Mouse (Mus musculus): ENCODE data around the gene Adgre4. TPM values are rescaled to one million over a fixed set of nuclear protein-coding genes. Genes with fewer than 3 reads are reported as not detected.

Adgre4 gene
- total RNA-seq, 4 experiments from 2014 or later: 0.16 to 0.22 TPM; not detected in 2

Other genes starting within 250 kb of the Adgre4 start
- not detected for gene Vmn2r118, start 124.8 kb upstream of the Adgre4 start, total RNA-seq (2022)
- 1 to 10 TPM in 3 of 4 experiments, under 1 TPM in 1; 0.75 to 1.6 (median 1.4) TPM for gene Pot1b, start 37.4 kb upstream of the Adgre4 start, total RNA-seq (2022)
- 1 to 10 TPM; 3.5 to 4.4 (median 4.1) TPM for gene Zfp119a, start 128.9 kb downstream of the Adgre4 start, total RNA-seq (2022)
- gene Zfp959, start 142.1 kb downstream of the Adgre4 start, total RNA-seq (2022): 1 to 10 TPM; 2.5 to 3.1 (median 2.9) TPM
- gene Zfp119b, start 199.5 kb downstream of the Adgre4 start, total RNA-seq (2022): 1 to 10 TPM; 3.9 to 4.3 (median 3.9) TPM
- gene Ebi3, start 202.7 kb downstream of the Adgre4 start, total RNA-seq (2022): not detected
- gene Yju2, start 209.1 kb downstream of the Adgre4 start, total RNA-seq (2022): 1 to 10 TPM; 7.0 to 9.1 (median 8.1) TPM
- under 1 TPM in 2 of 4 experiments, not detected in 2; 0.31 TPM for gene Shd, start 220.5 kb downstream of the Adgre4 start, total RNA-seq (2022)
- gene Fsd1, start 236.5 kb downstream of the Adgre4 start, total RNA-seq (2022): not detected

Measured in gastrocnemius, adult 8-10 months (tissue).